Comparison of ENCODE assay signal across 20 mouse cellular contexts in the genomic region with DNA sequence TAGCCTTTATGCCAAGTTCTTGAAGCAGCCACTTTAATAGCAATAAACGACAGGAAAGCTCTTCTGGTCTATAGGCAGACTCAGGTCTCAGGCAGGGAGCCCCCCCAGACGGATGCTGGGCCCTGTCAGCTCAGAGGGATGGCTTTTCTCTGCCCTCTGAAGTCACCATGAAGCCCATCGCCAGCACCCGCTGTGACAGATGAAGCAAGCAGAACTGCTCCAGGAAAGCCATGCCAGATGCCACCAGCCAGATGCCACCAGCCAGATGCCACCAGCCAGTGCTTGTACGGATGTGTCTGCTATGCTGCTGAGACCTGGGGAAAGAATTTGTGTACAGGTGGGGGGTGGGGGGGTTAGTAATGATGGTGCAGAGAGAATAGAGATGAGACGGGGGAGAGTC. TPM values are rescaled to one million over a fixed set of nuclear protein-coding genes. Genes with fewer than 3 reads are reported as not detected.
"Had no signal": no experiment of that assay in that cellular context is flagged by ENCODE, and none has a peak within 500 bp of the region (broad histone marks: within the 10 kb centered on the region; RNA-seq: fewer than 3 reads in every experiment).

No protein-coding gene starts in this region.

- H3K27me3 ChIP-seq: limb, embryonic 12.5 days; liver, embryonic 13.5 days; midbrain, embryonic 12.5 days had no signal

- DNase-seq: kidney, adult 18-20 months; kidney, postnatal 10 days; liver; liver, embryonic 13.5 days; liver, postnatal 0 days; right cerebral cortex, adult 18-20 months; right cerebral cortex, postnatal 25 days; thymus, adult 18-20 months; thymus, postnatal 14 days had no signal

- H3K4me1 ChIP-seq: limb, embryonic 12.5 days; liver, embryonic 13.5 days; midbrain, embryonic 12.5 days had no signal

- H3K9ac ChIP-seq: limb, embryonic 12.5 days; liver, embryonic 13.5 days; liver, postnatal 0 days; midbrain, embryonic 12.5 days had no signal

- H3K36me3 ChIP-seq: limb, embryonic 12.5 days; liver, embryonic 13.5 days; midbrain, embryonic 12.5 days had no signal

- H3K4me3 ChIP-seq: layer of hippocampus, adult 2 months; left cerebral cortex, adult 2 months; limb, embryonic 12.5 days; liver, embryonic 13.5 days; megakaryocyte, embryonic 14.5 days; midbrain, embryonic 12.5 days had no signal

- H3K4me2 ChIP-seq: limb, embryonic 12.5 days; liver, embryonic 13.5 days; midbrain, embryonic 12.5 days had no signal

- H3K27ac ChIP-seq: layer of hippocampus, adult 2 months; left cerebral cortex, adult 2 months; limb, embryonic 12.5 days; liver, embryonic 13.5 days; macrophage; midbrain, embryonic 12.5 days had no signal

- ATAC-seq: midbrain, embryonic 16.5 days had no signal

- H3K9me3 ChIP-seq: limb, embryonic 12.5 days; liver, embryonic 13.5 days; megakaryocyte, embryonic 14.5 days; midbrain, embryonic 12.5 days had no signal

RNA-seq across cellular contexts. Expression of a gene that starts 58.6 kb away (rescaled TPM):
- polyA plus RNA-seq: kidney, embryonic 14.5 days; limb, embryonic 12.5 days; liver, postnatal 0 days; lung, postnatal 0 days; macrophage; neural tube, embryonic 14.5 days; stomach, embryonic 16.5 days had no signal
